Mouse (Mus musculus): Measurements from ENCODE around the gene Tmem104.

GRCm38 (mm10) chr11:115265771-115266399 lies 78.6 kb downstream of the Tmem104 start:
- no peak for TF ChIP-seq MAX (IDR thresholded peaks at IDR 0.05; ENCODE audit: low read depth)
- no peak for TF ChIP-seq USF1 (IDR thresholded peaks at IDR 0.05; ENCODE audit: low read depth)
- TF ChIP-seq TCF12 (IDR thresholded peaks at IDR 0.05; ENCODE audit: insufficient read depth, poor library complexity, severe bottlenecking) = no peak

Measured in myocyte (in vitro differentiated cells).